Mouse (Mus musculus) embryo, embryonic 10 days (tissue): ENCODE results near the gene Naxd.
"Not testable (repeated sequence)": the region's sequence is repeated elsewhere in the genome, so short reads cannot be mapped to it uniquely, and the experiment has no call there.

ENCODE experiments used
- DNase-seq: peaks from one replicate; pipeline ENCODE4 v3.0.0-alpha.2; 2015; ENCODE audit warnings: low spot score

Gene Naxd

DNA sequence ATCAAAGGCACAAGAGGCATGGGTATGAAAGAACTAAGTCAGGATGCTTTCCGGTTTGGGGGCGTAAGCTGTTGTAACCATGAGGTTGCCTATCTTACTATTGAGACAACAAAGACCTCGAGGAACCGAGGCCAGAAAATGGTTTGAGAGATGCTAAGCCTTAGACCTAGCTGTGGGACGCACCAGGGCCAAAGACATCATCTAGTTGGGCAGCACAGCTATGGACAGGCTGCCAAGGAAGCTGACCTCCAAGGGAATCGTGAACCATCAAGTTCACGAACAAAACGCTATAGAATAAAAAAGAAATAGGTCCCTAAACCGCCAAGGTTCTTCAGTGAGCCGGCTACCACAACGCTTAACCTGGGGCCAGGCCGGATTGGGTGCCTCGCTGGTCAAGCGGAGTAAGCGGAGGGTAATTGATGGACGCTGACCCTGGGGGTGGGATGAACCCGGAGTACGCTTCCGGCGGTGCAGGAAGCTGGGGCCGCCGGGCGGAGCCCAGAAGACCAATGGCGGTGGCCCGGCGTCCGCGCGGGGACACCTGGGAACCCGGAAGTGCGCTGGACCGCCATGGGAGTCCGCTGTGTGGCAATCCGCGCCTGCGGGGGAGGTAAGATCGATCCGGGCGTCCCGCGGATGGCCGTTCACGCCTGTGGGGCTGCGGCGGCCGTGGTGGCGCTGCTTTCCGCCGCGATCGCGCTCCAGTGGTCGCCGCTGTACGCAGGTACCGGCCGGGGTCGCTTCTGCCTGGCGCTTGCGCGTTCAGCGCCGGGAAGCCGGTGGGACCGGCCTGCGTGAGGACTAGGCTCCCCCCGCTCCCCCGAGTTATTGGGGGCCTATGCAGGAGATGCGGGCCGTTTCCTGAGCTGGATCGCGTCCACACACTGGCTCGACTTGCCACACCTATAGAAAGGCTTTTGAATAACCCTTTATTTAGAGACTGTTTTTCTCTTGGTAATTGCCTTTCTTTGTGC lies at the start of gene Naxd:
Gene Naxd, plus strand, starts transcription at position 490 of the 974 bp plus-strand sequence.
- DNase-seq: peak; percentile 94

DNA sequence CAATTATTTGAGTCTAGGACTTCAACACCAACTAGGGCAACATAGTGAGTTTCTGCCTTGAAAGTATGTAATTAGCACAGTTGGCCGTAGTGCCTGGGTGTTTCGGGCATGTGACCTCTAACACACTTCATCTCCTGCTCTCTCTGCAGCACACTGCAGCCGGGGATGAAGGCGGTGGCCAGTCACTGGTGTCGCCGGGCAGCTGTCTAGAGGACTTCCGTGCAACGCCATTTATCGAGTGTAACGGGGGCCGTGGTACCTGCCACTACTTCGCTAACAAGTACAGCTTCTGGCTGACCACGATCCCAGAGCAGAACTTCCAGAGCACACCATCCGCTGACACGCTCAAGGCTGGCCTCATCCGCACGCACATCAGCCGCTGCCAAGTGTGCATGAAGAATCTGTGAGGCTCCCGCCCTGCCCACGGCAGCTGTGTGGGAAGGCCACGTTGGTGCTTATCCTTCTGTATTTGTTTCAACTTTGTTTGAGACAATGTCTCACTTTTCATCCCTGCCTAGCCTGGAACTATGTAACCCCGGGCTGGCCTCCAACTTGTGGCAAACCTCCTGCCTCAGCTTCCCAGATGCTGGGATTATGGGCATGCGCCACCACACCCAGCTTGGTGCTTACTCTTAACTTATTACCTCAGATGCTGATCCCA lies 49.3 kb upstream of the Naxd start:
- no peak for DNase-seq

DNA sequence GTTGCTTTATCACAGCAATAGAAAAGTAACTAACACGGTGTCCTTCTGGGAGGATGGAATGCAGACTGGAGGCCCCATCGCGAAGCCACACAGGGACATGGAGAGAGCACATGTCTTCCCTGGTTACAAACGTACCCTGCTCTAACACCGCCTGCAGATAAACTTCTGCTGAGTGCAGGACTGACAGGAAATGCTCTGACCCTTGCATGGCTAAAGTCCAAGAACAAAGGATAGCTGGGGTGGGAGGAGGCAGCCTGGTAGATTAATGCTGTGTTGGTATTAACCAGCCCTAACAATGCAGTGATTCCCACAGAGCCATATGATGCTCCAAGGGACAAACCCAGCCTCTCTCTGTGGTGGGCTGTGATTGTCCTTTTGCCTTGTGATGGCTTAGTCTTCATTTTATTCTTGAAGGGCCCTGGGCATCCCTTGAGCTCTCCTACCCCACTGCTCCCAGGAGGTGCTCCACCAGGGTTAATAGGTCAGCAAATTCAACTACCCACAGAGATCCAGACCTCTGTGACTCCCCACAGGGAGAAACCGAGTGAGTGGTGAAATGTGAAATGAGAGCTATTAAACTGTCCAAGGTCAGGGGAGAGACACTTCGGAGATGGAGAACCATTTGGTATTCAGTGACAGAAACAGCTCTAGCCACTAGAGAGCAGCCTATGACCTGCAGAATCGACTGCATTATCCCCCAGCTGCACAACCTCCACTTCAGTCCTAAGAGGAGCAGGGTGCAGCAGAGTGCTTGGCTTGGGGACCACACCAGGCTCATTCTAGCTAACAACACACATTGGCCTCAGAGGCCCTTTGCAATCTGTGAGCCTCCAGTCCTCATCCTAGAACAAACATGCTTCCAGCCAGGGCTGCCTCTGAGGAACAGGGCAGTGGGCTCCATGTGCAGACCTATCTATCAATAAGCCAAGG lies 46.9 kb upstream of the Naxd start:
- DNase-seq: peak; percentile 77

DNA sequence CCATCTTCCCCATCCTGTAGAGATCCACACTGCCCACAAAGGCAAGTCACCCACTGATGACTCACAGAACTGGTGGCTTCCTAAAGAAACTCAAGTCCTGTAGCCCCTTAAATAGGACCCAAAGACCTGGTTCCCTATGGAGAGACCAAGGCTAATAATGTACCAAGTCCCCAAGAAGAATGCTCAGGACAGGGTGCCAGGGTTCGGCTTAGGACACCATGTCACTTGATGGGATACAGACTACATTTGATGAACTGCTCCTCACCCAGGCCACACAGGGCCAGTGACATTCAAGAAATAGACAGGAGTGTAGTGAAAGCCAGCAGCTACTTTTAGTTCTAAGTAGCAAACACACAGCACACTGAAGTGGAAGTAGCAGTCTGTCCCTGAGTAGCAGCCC lies 45.2 kb upstream of the Naxd start:
- DNase-seq: no peak

DNA sequence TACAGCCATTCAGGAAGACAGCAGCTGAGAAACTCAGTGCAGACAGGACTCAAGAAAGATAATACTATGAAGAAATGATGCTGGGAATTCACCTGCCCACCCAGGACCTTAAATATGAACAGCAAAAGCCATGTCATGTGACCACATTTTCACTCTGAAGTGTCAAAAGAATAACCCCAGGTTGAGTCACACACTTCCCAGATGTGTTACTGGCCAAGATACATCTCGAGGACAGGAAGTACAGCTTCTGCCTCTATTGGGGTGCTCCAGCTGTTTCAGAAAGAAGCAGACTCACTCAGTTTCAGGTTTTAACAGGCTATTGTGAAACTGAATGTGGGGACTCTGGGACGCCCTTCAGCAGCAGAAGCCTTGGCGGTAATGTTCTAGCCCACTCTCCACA lies 44.7 kb upstream of the Naxd start:
- DNase-seq: no peak

DNA sequence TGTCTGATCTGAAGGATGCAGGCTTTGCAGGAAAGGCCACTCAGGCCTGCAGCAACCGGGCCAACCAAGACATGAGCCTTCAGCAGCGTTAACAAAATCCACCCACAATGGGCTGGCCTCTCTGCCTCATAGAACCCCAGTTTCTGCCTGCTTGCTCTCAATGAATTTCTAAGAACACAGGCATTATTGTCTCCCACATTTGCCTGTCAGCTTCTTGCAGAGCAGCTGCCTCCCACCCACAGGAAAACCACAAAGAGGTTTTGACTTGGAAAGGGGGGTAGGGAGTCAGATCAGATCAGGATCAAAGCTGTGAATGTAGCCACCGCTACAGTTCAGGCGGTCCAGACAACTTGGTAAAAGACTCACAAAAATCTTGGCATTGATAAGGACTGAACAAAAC lies 44.3 kb upstream of the Naxd start:
- DNase-seq: no peak

DNA sequence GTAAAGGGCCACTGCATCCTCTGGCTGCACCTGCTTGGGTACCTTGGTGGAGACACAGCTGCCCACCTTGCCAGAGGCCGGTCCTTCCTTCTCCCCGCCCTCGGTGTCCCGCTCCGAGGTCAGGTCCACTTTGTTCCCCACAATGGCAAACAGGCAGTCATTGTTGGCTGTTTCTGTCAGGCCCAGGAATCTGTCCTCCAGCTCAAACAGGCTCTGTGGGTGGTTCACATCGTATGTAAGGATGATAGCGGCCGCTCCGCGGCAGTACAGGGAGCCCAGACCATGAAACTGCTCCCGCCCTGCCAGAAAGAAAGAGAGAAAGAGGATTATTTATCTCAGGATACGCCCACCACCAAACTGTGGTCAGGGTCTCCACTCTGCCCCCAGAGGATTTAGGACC lies 43.1 kb upstream of the Naxd start:
- DNase-seq: no peak

DNA sequence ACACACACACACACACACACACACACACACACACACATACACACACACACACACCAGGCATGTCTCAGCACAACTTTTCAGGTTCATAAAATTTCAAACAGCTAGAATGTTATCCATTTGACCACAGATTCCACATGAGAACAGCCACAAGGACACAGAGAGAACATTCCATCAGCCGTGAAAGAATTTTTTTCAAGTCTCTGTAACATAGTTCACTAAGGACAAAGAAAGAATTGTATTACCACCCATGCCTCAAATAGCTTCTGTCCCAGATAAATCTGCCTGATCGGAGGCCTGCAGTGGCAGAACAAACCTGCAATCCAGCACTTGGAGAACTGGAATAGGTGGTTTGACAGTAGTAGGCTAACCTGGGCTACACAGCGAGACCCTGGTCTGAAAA lies 40.0 kb upstream of the Naxd start:
- DNase-seq: no peak

DNA sequence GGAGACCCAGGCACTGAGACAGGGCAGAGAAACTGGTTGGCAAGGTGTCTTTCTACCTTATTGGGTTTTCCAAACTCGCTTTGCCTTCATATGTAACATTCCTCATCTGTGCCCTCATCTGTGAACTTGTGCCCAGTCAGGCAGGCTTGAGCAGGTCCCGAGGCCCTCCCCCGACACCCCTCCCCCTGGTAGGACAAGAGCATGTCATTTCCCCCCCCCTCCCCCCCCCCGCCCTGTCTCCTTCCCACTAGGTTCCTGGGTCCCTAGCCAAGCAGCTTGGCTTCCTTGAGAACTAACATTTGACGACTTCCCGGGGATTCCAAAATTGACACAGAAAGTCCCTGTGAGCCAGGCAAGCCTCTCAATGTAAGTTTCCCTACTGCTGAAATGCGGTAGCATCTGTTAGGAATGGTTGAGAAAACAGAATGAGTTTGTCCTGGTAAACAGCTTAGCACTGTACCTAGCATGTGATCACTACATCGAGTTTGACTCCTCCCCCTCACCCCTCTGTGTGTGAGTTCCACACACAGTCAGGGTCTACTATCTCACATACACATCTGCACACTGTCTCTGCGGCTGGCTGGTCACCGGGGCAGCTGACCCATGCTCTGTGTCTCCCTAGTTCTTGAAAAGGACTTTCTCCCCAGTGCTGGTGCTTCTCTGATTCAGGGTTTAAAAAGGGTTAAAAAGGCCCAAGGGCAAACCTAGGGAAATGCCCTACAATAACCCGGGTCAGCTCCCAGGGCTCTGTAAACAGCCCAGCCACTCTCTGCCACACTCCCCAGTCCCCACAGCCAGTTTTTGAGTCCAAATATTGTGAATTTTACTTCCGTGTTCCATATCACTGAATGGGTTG lies 39.1 kb upstream of the Naxd start:
- no peak for DNase-seq

DNA sequence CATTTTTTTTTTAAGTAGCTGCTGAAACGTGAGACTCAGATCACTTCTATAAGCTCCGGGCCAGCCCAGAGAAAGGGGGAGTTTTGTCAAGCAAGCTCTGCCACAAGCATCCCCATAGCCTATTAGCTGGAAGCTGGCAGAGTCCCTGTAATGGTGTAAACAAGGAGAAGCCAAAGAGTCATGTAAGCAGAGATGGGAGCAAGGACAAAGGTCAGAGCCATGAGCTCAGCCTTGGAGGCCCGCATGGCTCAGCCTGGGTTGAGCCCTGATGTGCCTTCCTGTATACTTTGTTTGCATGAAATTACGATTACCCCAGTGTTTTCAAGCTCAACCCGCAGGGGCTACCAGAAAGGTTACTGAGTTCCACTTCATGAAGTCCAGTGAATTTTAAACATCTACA lies 38.3 kb upstream of the Naxd start:
- DNase-seq: peak; percentile 57

DNA sequence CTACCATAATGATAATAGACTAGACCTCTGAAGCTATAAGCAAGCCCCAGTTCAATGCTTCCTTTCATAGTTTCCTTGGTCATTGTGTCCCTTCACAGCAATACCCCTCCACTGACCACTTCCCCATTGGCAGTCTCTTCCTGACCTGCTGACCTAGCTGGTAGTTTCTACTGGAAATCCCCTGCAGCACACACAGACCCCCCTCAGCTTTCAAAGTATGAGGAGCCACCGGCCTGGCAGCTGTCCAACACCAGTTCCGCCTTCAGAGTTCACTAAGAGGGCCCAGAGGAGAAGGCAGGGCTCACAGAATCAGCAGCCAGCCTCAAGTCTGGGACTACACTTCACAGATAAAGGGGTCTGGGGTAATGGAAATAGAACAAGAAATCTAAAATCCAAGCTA lies 36.4 kb upstream of the Naxd start:
- no peak for DNase-seq

DNA sequence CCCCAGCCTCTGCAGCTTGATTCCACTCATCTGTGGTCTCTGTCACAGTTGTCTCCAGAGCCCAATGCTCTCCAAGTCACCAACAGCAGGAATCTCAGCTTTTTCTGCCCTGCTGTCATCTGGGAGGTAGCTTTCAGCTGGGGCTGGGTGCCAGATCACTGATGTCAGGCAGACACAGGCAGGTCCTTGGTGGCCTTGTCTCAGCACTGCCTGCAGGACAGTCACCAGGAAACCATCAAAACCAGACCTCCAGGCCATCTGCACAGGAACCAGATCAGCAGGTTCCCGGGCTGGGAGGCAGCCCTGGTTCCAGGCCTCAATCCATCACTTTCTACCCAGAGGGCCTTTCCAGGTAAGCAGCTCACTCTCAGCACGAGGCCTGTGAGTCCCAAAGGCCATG lies 35.5 kb upstream of the Naxd start:
- DNase-seq: no peak

DNA sequence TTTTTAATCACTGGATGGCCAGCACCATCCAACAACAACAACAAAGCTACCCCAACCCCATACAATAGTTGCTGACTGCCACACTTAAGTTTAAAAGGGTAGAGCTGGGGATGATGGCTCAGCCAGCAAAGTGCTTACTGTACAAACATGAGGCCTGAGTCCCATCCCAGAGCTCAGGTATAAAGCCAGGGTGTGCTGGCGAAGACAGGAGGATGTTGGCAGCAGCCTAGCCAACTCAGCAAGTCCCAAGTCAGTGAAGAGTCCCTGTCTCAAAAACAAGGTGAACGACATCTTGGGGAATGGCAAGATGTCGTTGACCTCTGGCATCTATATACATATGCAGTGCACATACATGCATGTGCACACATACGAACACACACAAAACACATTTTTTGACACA lies 34.7 kb upstream of the Naxd start:
- no peak for DNase-seq

DNA sequence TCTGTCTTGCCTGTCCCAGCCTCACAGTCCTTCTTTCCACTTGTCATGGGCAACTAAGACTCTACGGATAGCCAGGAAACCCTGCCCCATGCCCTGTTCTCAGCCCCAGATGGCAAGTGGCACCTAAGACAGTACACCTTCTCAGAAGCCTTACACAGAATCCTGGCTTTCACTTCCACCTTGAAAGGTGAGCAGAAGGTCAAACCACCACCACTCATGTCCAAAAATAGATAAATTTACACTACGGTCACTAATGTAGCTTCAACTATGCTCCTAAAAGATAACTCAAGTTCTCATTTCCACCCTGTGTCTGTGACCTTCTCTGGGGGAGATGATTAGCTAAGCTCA lies 33.8 kb upstream of the Naxd start:
- DNase-seq: no peak

DNA sequence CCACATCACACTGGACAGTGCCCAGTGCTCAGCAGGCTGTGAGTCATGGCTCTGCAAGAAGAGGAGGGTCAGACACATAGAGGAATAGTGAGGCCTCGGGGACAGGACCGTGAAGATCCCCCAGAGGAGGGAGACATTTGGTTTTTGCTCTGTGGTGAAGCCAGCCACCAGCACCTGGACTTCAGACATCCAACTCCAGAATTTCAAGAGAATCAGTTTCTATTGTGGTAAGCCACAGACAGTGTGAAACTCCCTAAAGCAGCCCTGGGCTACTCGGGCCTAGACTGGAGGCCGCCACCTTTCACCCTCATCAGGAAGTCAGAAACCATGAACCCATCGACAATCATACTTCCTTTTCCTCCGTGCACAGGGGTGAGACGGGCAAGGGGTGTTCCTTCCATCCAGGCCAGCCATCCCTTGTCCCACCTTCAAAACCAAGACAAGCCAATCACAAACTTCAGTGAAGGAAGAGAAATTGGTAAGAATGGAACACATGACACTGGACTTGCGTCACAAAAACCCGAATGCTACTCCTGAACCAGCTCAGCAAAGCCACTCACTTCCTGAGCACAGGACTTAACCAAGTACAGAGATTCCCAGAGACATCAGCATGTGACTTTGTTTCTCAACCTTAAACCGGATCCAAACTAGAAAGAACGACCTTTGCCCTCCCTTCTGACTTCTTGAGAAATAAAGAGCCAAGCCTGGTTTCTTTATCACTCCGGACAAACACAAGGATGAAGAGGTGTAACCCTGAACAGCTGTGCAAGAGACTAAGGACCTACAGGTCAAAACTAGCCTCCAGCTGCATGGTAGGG lies 33.2 kb upstream of the Naxd start:
- DNase-seq: no peak

DNA sequence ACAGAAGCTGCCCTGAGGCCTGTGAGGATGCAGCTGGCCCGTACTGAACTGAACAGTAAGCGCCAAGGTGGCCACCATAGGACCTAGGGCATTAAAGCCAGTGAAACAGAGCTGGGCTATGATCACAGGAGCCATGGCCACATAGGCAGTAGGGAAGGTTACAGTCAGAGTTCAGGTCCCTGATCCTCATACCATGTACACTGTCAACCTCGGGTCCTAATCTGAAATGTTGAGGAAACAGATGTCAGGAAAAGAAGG lies 32.7 kb upstream of the Naxd start:
- no peak for DNase-seq

DNA sequence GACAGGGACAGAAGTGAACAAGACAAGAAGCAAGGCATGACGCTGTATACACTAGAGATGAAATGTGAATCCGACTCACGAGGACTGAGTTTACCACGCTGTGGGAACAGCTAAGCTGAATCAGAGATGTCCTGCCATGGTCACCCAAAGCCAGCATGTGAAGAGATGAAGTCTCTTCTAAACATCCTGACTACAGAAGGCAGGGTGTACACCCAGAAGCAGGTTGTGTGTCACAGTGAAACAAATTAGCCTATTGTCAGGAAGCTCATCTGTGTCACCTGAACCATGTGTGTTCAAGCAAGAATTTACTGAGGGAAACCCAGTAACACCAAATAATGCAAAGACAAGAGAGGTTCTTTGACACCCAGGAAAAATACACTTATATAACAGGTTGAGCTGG lies 31.7 kb upstream of the Naxd start:
- DNase-seq: no peak

DNA sequence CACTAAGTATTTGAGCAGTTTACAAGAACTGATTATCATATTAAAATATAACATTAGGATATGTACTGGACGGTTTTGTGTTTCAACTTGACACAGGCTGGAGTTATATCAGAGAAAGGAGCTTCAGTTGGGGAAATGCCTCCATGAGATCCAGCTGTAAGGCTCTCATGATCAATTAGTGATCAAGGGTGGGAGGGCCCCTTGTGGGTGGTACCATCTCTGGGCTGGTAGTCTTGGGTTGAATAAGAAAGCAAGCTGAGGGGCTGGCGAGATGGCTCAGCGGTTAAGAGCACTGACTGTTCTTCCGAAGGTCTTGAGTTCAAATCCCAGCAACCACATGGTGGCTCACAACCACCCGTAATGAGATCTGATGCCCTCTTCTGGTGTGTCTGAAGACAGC lies 30.8 kb upstream of the Naxd start:
- not testable (repeated sequence) for DNase-seq

DNA sequence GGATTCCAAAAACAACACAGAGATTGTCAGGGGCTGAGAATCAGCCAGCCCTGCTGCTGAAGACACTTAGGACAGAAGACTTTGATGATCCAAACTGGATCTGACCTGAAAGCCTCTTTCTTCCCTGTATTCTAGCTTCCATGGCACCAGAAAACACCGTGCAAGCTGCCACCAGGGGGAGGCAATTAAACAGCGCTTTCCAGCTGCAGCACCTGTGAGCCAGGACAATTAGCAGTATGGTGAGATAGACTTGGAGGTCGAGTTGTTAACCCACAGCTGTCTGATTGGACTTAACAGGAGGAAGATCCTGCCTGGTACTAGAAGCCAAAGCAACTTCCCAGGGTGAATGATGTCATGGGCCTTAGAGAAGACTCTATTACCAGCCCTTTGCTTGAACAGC lies 28.2 kb upstream of the Naxd start:
- peak; percentile 57 for DNase-seq

DNA sequence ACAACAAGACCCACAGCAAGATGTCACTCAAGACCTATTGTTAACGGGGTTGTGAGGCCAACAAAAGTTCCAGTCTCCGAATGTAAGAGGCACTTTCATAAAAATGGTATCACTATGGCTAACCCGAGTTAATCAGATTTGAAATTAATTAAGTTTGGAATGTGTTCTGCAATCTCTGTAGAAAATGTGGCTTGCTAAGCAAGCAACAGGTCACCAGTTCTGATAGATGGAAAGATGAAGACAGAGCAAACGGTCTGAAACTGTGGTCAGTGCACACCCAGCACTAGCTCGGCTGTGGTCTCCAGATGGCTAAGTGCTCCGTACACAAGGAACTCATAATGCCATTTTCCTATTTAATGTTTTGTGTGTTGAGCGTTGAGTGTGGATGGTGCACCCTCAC lies 26.6 kb upstream of the Naxd start:
- no peak for DNase-seq

DNA sequence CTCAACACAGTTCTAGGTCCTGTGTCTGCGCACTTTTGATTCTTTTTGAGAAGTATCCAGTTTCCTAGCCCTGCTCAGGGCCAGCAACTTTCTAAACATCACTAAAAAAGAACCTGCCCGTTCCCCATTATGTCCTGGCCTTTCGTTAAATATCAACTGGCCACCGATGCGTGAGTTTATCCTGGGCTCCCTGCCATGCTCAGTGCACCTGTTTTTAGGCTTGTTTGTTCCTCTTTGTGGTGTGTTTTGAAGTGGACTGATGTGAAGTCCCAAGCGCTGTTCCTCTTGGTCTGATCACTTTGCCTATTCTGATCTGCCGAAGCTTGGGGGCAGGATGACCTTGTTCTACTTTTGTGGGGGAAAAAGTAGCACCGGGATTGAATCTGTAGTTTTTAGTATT lies 26.0 kb upstream of the Naxd start:
- no peak for DNase-seq
